Mouse (Mus musculus) heart, postnatal 0 days (tissue): ENCODE results near the gene Ccdc125. TPM values are rescaled to one million over a fixed set of nuclear protein-coding genes. Genes with fewer than 3 reads are reported as not detected.
"Not testable (repeated sequence)": the region's sequence is repeated elsewhere in the genome, so short reads cannot be mapped to it uniquely, and the experiment has no call there.

Source experiments
- ATAC-seq: fragments of 200-750 bp; cut with Nextera tagmentation; 2 replicates; pipeline ENCODE4 v1.8.0; 2017; ENCODE audit warnings: low read depth, moderate number of reproducible peaks, moderate library complexity; ENCODE audit not compliant: insufficient read depth
- DNase-seq: peaks from one replicate; pipeline ENCODE4 v3.0.0-alpha.2; 2016; ENCODE audit warnings: low spot score
- H3K27ac ChIP-seq: fragments of 300-500 bp; sonication (generic); 2 replicates; pipeline ENCODE4 v1.5.1; 2014; ENCODE audit warnings: low read depth, mild to moderate bottlenecking
- H3K27me3 ChIP-seq: fragments of 300-500 bp; sonication (generic); 2 replicates; pipeline ENCODE4 v1.6.1; 2014; ENCODE audit warnings: low read length, mixed read lengths; ENCODE audit not compliant: control insufficient read depth, insufficient read depth
- H3K36me3 ChIP-seq: fragments of 300-500 bp; sonication (generic); replicated peaks from 2 replicates; pipeline ENCODE4 v1.6.1; 2014; ENCODE audit warnings: low read length, mixed read lengths; ENCODE audit not compliant: control insufficient read depth, insufficient read depth
- H3K4me1 ChIP-seq: fragments of 300-500 bp; sonication (generic); 2 replicates; pipeline ENCODE4 v1.6.1; 2014; ENCODE audit warnings: antibody characterized with exemption; ENCODE audit not compliant: control insufficient read depth, insufficient read depth
- H3K4me2 ChIP-seq: fragments of 300-500 bp; sonication (generic); 2 replicates; pipeline ENCODE4 v1.6.1; 2014; ENCODE audit warnings: low read depth, mild to moderate bottlenecking, low read length, moderate library complexity
- H3K4me3 ChIP-seq: fragments of 300-500 bp; sonication (generic); 2 replicates; pipeline ENCODE4 v1.5.1; 2014; ENCODE audit warnings: low read depth, low read length
- H3K9ac ChIP-seq: fragments of 300-500 bp; sonication (generic); replicated peaks from 2 replicates; pipeline ENCODE4 v1.6.1; 2014; ENCODE audit warnings: low read depth, low read length, mixed read lengths
- H3K9me3 ChIP-seq: fragments of 300-500 bp; sonication (generic); replicated peaks from 2 replicates; pipeline ENCODE4 v1.6.1; 2016; ENCODE audit warnings: low read length; ENCODE audit not compliant: control insufficient read depth
- CTCF ChIP-seq: IDR thresholded peaks from 2 replicates; pipeline ENCODE4 v1.5.1; 2016; ENCODE audit warnings: antibody characterized with exemption, control low read depth, low read depth
- EP300 ChIP-seq: IDR thresholded peaks from 2 replicates; pipeline ENCODE4 v1.6.1; 2016; ENCODE audit warnings: antibody characterized with exemption, low read depth
- WGBS: fragments of 180-500 bp; shearing (Covaris S2); extraction: QIAGEN DNeasy Blood & Tissue Kit; methylation state at CpG from one replicate; pipeline ENCODE4 v1.1.7; 2014; 5-methylcytosine and 5-hydroxymethylcytosine counted together
- polyA plus RNA-seq: library from polyadenylated mRNA; unstranded; fragments of >200 nt; fragmentation: Nextera tagmentation; extraction: Ambion mirVana; gene quantifications from 2 replicates; pipeline ENCODE4 v1.2.1, GENCODE M21; 2015
- total RNA-seq: library from RNA; depleted of rRNA; stranded (reverse); fragments of >200 nt; gene quantifications from 2 replicates; pipeline ENCODE4 v1.2.3, GENCODE M21; 2014; ENCODE audit warnings: low replicate concordance

Gene Ccdc125
- total and polyA plus RNA-seq, 2 experiments from 2014 or later: 2.9 to 3.0 TPM

GRCm38 (mm10) chr13:100730153-100730860, 60.8 kb downstream of the Ccdc125 start:
- 0% methylated on average over 30 of the region's 30 CpGs for WGBS
- no peak for TF ChIP-seq EP300
- no peak for TF ChIP-seq CTCF
- Histone ChIP-seq H3K4me3 (peak overlapping the region; percentile 97), H3K4me2 (peak overlapping the region; percentile 94), H3K27me3 (no peaks in the 10 kb centered on the region), H3K27ac (peak overlapping the region; percentile 99), H3K36me3 (peaks cover 19% of the 10 kb centered on the region), H3K9me3 (no peaks in the 10 kb centered on the region), H3K4me1 (peaks cover 20% of the 10 kb centered on the region), H3K9ac (peak overlapping the region; percentile 92)
- DNase-seq (peak; percentile 41), ATAC-seq (peak; percentile 1; the same call in 1 of the 2 replicates)

DNA sequence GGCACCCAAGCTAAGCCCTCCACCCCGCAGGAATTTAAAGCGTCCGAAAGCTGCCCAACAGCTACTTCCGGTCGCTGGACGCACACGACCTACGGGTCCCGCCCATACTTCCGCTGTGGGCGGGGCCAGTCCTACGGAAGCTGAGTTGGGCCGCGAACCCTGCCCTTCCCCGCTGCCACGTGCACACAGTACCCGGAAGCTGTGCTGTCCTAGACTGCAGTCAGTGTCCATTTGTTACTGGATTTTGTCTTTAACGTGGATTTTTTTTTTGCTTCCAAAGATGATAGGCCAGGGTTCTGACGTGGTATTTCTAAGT, 61.3 kb downstream of the Ccdc125 start, which contains the start of gene Cdk7:
Cdk7 (minus strand) TSS at position 79 of the 316 bp plus-strand sequence.
- DNase-seq (peak; percentile 96), ATAC-seq (peak; percentile 98)
- Histone ChIP-seq H3K9ac (peak within 1 kb of the TSS; percentile 92), H3K27ac (peak within 1 kb of the TSS; percentile 99), H3K9me3 (no peaks in the 10 kb centered on the region), H3K27me3 (no peaks in the 10 kb centered on the region), H3K4me1 (peaks cover 15% of the 10 kb centered on the region; the same call in 1 of the 2 replicates), H3K4me2 (peak within 1 kb of the TSS; percentile 94), H3K36me3 (peaks cover 21% of the 10 kb centered on the region), H3K4me3 (peak within 1 kb of the TSS; percentile 97)
- no peak for TF ChIP-seq CTCF
- TF ChIP-seq EP300: peak; percentile 88
- WGBS: under 1% methylated on average over 19 of the region's 19 CpGs

DNA sequence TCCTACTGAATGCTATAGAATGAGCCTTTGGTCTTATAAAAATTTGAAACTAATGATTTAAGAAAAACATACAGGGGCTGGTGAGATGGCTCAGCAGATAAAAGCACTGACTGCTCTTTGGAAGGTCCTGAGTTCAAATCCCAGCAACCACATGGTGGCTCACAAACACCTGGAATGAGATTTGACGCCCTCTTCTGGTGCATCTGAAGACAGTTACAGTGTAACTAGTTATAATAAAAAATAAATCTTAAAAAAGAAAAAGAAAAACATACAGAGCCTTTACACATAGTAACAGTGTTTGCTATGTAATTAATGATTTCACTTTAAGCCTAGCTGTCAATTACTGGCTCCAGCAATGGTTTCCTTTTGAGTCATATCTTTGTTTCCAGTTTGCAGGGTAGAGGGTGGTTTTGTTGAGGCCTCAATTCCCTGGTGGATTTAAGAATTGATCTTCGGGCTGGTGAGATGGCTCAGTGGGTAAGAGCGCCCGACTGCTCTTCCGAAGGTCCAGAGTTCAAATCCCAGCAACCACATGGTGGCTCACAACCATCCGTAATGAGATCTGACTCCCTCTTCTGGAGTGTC, 62.0 kb downstream of the Ccdc125 start:
- peak overlapping the region; percentile 94; the same call in 1 of the 2 replicates for H3K4me2 ChIP-seq
- peak overlapping the region; percentile 74 for H3K27ac ChIP-seq
- H3K4me3 ChIP-seq, H3K9ac ChIP-seq, H3K9me3 ChIP-seq, DNase-seq, ATAC-seq, H3K27me3 ChIP-seq: not testable (repeated sequence)
- H3K4me1 ChIP-seq: peaks cover 10% of the 10 kb centered on the region; the same call in 1 of the 2 replicates
- WGBS: 90% methylated on average over 5 of the region's 6 CpGs
- peaks cover 22% of the 10 kb centered on the region for H3K36me3 ChIP-seq

DNA sequence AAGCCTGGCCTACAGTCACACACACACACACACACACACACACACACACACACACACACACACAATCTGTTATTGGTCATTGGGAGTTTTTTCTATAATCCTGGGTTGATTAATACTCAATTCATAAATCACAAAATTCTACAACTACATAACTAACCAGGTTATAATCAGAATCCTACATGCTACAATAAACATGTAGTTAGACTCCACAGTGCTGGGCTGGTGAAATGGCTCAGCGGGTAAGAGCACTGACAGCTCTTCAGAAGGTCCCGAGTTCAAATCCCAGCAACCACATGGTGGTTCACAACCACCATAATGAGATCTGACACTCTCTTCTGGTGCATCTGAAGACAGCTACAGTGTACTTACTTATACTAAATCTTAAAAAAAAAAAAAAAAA, 63.2 kb downstream of the Ccdc125 start:
- ATAC-seq: no peak
- peaks cover 24% of the 10 kb centered on the region for H3K36me3 ChIP-seq
- 99% methylated on average over 2 of the region's 2 CpGs for WGBS

DNA sequence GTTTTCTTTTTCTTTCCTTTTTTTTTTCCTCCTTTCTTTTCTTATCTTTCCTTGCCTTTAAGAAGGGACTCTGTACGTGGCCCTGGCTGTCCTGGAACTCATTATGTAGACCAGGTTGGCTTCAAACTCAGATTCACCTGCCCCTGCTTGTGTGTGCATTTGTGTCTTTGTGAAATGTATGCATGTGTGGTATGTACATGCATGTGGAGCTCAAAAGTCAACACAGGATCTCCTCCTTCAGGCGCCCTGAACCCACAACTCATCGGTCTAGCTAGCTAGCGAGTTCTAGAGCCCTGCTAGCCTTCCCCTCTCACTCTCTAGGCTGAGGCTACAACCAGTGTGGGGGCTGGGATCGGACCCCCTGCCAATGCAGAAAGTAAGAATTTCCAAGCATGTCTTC, 73.3 kb downstream of the Ccdc125 start:
- Histone ChIP-seq H3K4me2 (peak overlapping the region; percentile 76; the same call in 1 of the 2 replicates), H3K9me3 (no peaks in the 10 kb centered on the region), H3K9ac (no peak overlapping the region), H3K4me3 (no peak overlapping the region), H3K27me3 (no peaks in the 10 kb centered on the region), H3K36me3 (peaks cover 24% of the 10 kb centered on the region), H3K4me1 (peaks cover 8% of the 10 kb centered on the region), H3K27ac (no peak overlapping the region)
- 80% methylated on average over 5 of the region's 5 CpGs for WGBS
- ATAC-seq: no peak
- no peak for DNase-seq
- TF ChIP-seq CTCF (no peak), EP300 (no peak)

More for the DNA sequence above, 63.2 kb downstream of the Ccdc125 start:
- Histone ChIP-seq H3K4me2 (no peak overlapping the region), H3K9ac (no peak overlapping the region), H3K4me3 (no peak overlapping the region), H3K4me1 (peaks cover 10% of the 10 kb centered on the region; the same call in 1 of the 2 replicates), H3K27me3 (no peaks in the 10 kb centered on the region), H3K27ac (no peak overlapping the region), H3K9me3 (no peaks in the 10 kb centered on the region)
- no peak for DNase-seq
- no peak for TF ChIP-seq EP300
- TF ChIP-seq CTCF: no peak
